Mouse (Mus musculus) MEL (cell line): ENCODE data around the gene Fbxw7. TPM values are rescaled to one million over a fixed set of nuclear protein-coding genes. Genes with fewer than 3 reads are reported as not detected.

Experiments
- DNase-seq: peaks from one replicate; pipeline ENCODE4 v3.0.0; 2011; ENCODE audit warnings: low read depth, low spot score
- H3K27ac ChIP-seq: 2 replicates; pipeline ENCODE4 v1.5.1; 2012; ENCODE audit warnings: low read depth, mild to moderate bottlenecking, control low read depth, low read length, moderate library complexity; ENCODE audit not compliant: control insufficient read depth
- H3K27me3 ChIP-seq, 2 experiments: fragments of 150-350 bp in 1 of 2; sonication (generic) in 1 of 2; 2 replicates each; pipeline ENCODE4 v1.6.1; 2012; ENCODE audit warnings: low read length in 2 of 2, mild to moderate bottlenecking in 2 of 2, improper control_type of control experiment in 1 of 2, moderate library complexity in 1 of 2; ENCODE audit not compliant: insufficient read depth in 2 of 2, control insufficient read depth in 1 of 2
- H3K36me3 ChIP-seq, 2 experiments: 2 replicates each; pipeline ENCODE4 v1.6.1; 2012 to 2014; ENCODE audit warnings: low read length in 2 of 2, improper control_type of control experiment in 1 of 2, inconsistent platforms in 1 of 2, mild to moderate bottlenecking in 1 of 2; ENCODE audit not compliant: insufficient read depth in 2 of 2, control insufficient read depth in 1 of 2
- H3K4me1 ChIP-seq, 2 experiments: fragments of 150-350 bp in 1 of 2; sonication (generic) in 1 of 2; 2 replicates each; pipeline ENCODE4 v1.6.1; 2012; ENCODE audit warnings: low read length in 2 of 2, improper control_type of control experiment in 1 of 2, mild to moderate bottlenecking in 1 of 2; ENCODE audit not compliant: insufficient read depth in 2 of 2, control insufficient read depth in 1 of 2
- H3K4me3 ChIP-seq, 2 experiments: fragments of 150-350 bp in 1 of 2; sonication (generic) in 1 of 2; 2 replicates each; pipeline ENCODE4 v1.5.1; 2012; ENCODE audit warnings: low read depth in 2 of 2, low read length in 2 of 2, mild to moderate bottlenecking in 2 of 2, moderate library complexity in 2 of 2, control low read depth in 1 of 2, improper control_type of control experiment in 1 of 2; ENCODE audit not compliant: control insufficient read depth in 1 of 2, insufficient read depth in 1 of 2
- H3K79me2 ChIP-seq: 2 replicates; pipeline ENCODE4 v1.6.1; 2012; ENCODE audit warnings: mild to moderate bottlenecking, low read length, moderate library complexity; ENCODE audit not compliant: control insufficient read depth, poor library complexity, insufficient read depth
- H3K9ac ChIP-seq: 2 replicates; pipeline ENCODE4 v1.6.1; 2012; ENCODE audit warnings: low read depth, mild to moderate bottlenecking, control low read depth, low read length, moderate library complexity; ENCODE audit not compliant: control insufficient read depth, poor library complexity, severe bottlenecking
- H3K9me3 ChIP-seq: fragments of 150-350 bp; sonication (generic); replicated peaks from 2 replicates; pipeline ENCODE4 v1.6.1; 2012; ENCODE audit warnings: mild to moderate bottlenecking, low read length, improper control_type of control experiment, moderate library complexity; ENCODE audit not compliant: insufficient read depth
- BHLHE40 ChIP-seq: IDR thresholded peaks from 2 replicates; pipeline ENCODE4 v1.6.1; 2012; ENCODE audit warnings: low read depth, mild to moderate bottlenecking, inconsistent platforms, low read length, improper control_type of control experiment, borderline replicate concordance
- E2F4 ChIP-seq: IDR thresholded peaks from 2 replicates; pipeline ENCODE4 v1.6.1; 2011; ENCODE audit warnings: low read depth, low read length, improper control_type of control experiment, borderline replicate concordance
- ELF1 ChIP-seq: IDR thresholded peaks from 2 replicates; pipeline ENCODE4 v1.6.1; 2014; ENCODE audit warnings: low read depth, mild to moderate bottlenecking, inconsistent platforms, low read length, improper control_type of control experiment, moderate library complexity
- EP300 ChIP-seq, 2 experiments: IDR thresholded peaks; 2 replicates each; pipeline ENCODE4 v1.6.1; 2011; ENCODE audit warnings: improper control_type of control experiment in 2 of 2, low read length in 2 of 2, low read depth in 1 of 2, mild to moderate bottlenecking in 1 of 2
- HCFC1 ChIP-seq: IDR thresholded peaks from 2 replicates; pipeline ENCODE4 v1.6.1; 2012; ENCODE audit warnings: low read depth, mild to moderate bottlenecking, inconsistent platforms, low read length, improper control_type of control experiment, moderate library complexity
- KAT2A ChIP-seq: conservative IDR thresholded peaks from 2 replicates; pipeline ENCODE4 v1.6.1; 2012; ENCODE audit warnings: low read depth, low read length, improper control_type of control experiment, inconsistent platforms
- MAZ ChIP-seq: IDR thresholded peaks from 2 replicates; pipeline ENCODE4 v1.6.1; 2012; ENCODE audit warnings: low read depth, mild to moderate bottlenecking, inconsistent platforms, low read length, improper control_type of control experiment
- MXI1 ChIP-seq: IDR thresholded peaks from 2 replicates; pipeline ENCODE4 v1.6.1; 2011; ENCODE audit warnings: mild to moderate bottlenecking, low read depth, low read length, improper control_type of control experiment
- MYB ChIP-seq: IDR thresholded peaks from 2 replicates; pipeline ENCODE4 v1.6.1; 2011; ENCODE audit warnings: mild to moderate bottlenecking, low read depth, low read length, improper control_type of control experiment
- NELFE ChIP-seq: IDR thresholded peaks from 2 replicates; pipeline ENCODE4 v1.6.1; 2011; ENCODE audit warnings: low read depth, low read length, improper control_type of control experiment
- NRF1 ChIP-seq: IDR thresholded peaks from 2 replicates; pipeline ENCODE4 v1.6.1; 2014; ENCODE audit warnings: low read depth, mild to moderate bottlenecking, inconsistent platforms, low read length, improper control_type of control experiment, moderate library complexity; ENCODE audit not compliant: poor library complexity, insufficient read depth, severe bottlenecking
- POLR2A ChIP-seq, 2 experiments: IDR thresholded peaks; 2 replicates each; pipeline ENCODE4 v1.6.1; 2011 to 2012; ENCODE audit warnings: low read length in 2 of 2, mild to moderate bottlenecking in 2 of 2, control low read depth in 1 of 2, improper control_type of control experiment in 1 of 2, low read depth in 1 of 2, moderate library complexity in 1 of 2; ENCODE audit not compliant: control insufficient read depth in 1 of 2, insufficient read depth in 1 of 2, poor library complexity in 1 of 2
- RAD21 ChIP-seq: IDR thresholded peaks from 2 replicates; pipeline ENCODE4 v1.6.1; 2011; ENCODE audit warnings: mild to moderate bottlenecking, low read depth, low read length, improper control_type of control experiment
- SMC3 ChIP-seq: IDR thresholded peaks from 2 replicates; pipeline ENCODE4 v1.6.1; 2011; ENCODE audit warnings: low read depth, low read length, improper control_type of control experiment
- TAL1 ChIP-seq: IDR thresholded peaks from 2 replicates; pipeline ENCODE4 v1.6.1; 2012; ENCODE audit warnings: mild to moderate bottlenecking, inconsistent platforms, low read length, moderate library complexity, mixed read lengths
- USF2 ChIP-seq, 2 experiments: IDR thresholded peaks; 2 replicates each; pipeline ENCODE4 v1.6.1; 2011 to 2012; ENCODE audit warnings: improper control_type of control experiment in 2 of 2, low read length in 2 of 2, borderline replicate concordance in 1 of 2, inconsistent platforms in 1 of 2, low read depth in 1 of 2, mild to moderate bottlenecking in 1 of 2; ENCODE audit not compliant: insufficient read depth in 1 of 2
- ZC3H11A ChIP-seq: IDR thresholded peaks from 2 replicates; pipeline ENCODE4 v1.6.1; 2012; ENCODE audit warnings: low read depth, mild to moderate bottlenecking, inconsistent platforms, low read length, improper control_type of control experiment
- ZKSCAN1 ChIP-seq: IDR thresholded peaks from 2 replicates; pipeline ENCODE4 v1.6.1; 2012; ENCODE audit warnings: low read depth, mild to moderate bottlenecking, inconsistent platforms, low read length, improper control_type of control experiment, moderate library complexity
- polyA plus RNA-seq, 2 experiments: library from polyadenylated mRNA; stranded (reverse) in 1 of 2; unstranded in 1 of 2; fragments of >175 nt in 1 of 2; fragments of >200 nt in 1 of 2; gene quantifications; 2 replicates each; pipeline versions ENCODE4 v1.2.1 to v1.2.4; 2012; ENCODE audit warnings: low replicate concordance in 2 of 2, low read depth in 1 of 2; ENCODE audit not compliant: insufficient read length in 2 of 2, insufficient read depth in 1 of 2, missing spikeins in 1 of 2
- total RNA-seq: library from RNA; depleted of rRNA; stranded (reverse); fragments of 300-350 nt; gene quantifications from 2 replicates; pipeline ENCODE4 v1.2.3, GENCODE M21; 2012

Gene Fbxw7
- total and polyA plus RNA-seq, 3 experiments, result 11.8 to 14.5 TPM; not detected in 1

- no peak overlapping the region for H3K4me3 ChIP-seq
- no peak overlapping the region for H3K27ac ChIP-seq
- H3K4me1 ChIP-seq, result no peaks in the 10 kb centered on the region
- no peaks in the 10 kb centered on the region for H3K9me3 ChIP-seq
- DNase-seq, result no peak
- no peaks in the 10 kb centered on the region for H3K79me2 ChIP-seq
- no peak for TF ChIP-seq SMC3
- no peak for TF ChIP-seq MYB
- TF ChIP-seq ELF1, result no peak
- no peak for TF ChIP-seq E2F4
- no peak for TF ChIP-seq USF2 (IDR thresholded peaks at IDR 0.05; ENCODE audit: borderline replicate concordance in 1 of 2, insufficient read depth in 1 of 2, low read depth in 1 of 2, low read length in 2 of 2)
- no peak for TF ChIP-seq BHLHE40
- no peak for TF ChIP-seq TAL1
- TF ChIP-seq NELFE, result no peak
- no peak for TF ChIP-seq MXI1
- no peak for TF ChIP-seq EP300 (IDR thresholded peaks at IDR 0.05; ENCODE audit: low read depth in 1 of 2, low read length in 2 of 2)
- no peak for TF ChIP-seq NRF1
- TF ChIP-seq, all 39 proteins: peak for 0
- H3K27me3 ChIP-seq, result no peaks in the 10 kb centered on the region
- no peak overlapping the region for H3K9ac ChIP-seq
- peaks cover 0 to 6% of the 10 kb centered on the region in 2 experiments; a peak in 2 of 4 replicates for H3K36me3 ChIP-seq
Observed at GRCm38 (mm10) chr3:84972881-84973280, 157.8 kb downstream of the Fbxw7 start.

GRCm38 (mm10) chr3:84974193-84974592 is 159.1 kb downstream of the Fbxw7 start:
- Histone ChIP-seq H3K4me3 (no peak overlapping the region), H3K4me1 (no peaks in the 10 kb centered on the region), H3K79me2 (no peaks in the 10 kb centered on the region), H3K9ac (no peak overlapping the region), H3K9me3 (no peaks in the 10 kb centered on the region)
- DNase-seq, result no peak
- TF ChIP-seq USF2 (IDR thresholded peaks at IDR 0.05; ENCODE audit: borderline replicate concordance in 1 of 2, insufficient read depth in 1 of 2, low read depth in 1 of 2, low read length in 2 of 2), result no peak
- TF ChIP-seq, all 39 proteins: peak for 0
- no peaks in the 10 kb centered on the region for H3K27me3 ChIP-seq
- H3K36me3 ChIP-seq, result peaks cover 0 to 3% of the 10 kb centered on the region in 2 experiments; a peak in 2 of 4 replicates
- no peak overlapping the region for H3K27ac ChIP-seq

GRCm38 (mm10) chr3:84978676-84979075 is 163.6 kb downstream of the Fbxw7 start:
- no peak for DNase-seq
- no peak overlapping the region for H3K27ac ChIP-seq
- no peaks in the 10 kb centered on the region for H3K4me1 ChIP-seq
- H3K27me3 ChIP-seq, result no peaks in the 10 kb centered on the region
- H3K36me3 ChIP-seq, result no peaks in the 10 kb centered on the region
- TF ChIP-seq HCFC1 (no peak), RAD21 (no peak), USF2 (IDR thresholded peaks at IDR 0.05; ENCODE audit: borderline replicate concordance in 1 of 2, insufficient read depth in 1 of 2, low read depth in 1 of 2, low read length in 2 of 2) (no peak), MXI1 (no peak), ZKSCAN1 (no peak), BHLHE40 (no peak), MYB (no peak), KAT2A (no peak), POLR2A (IDR thresholded peaks at IDR 0.05; ENCODE audit: control insufficient read depth in 1 of 2, insufficient read depth in 1 of 2, low read depth in 1 of 2, low read length in 2 of 2, poor library complexity in 1 of 2) (no peak), NRF1 (no peak), ZC3H11A (no peak), MAZ (no peak), ELF1 (no peak)
- no peak overlapping the region for H3K4me3 ChIP-seq
- H3K79me2 ChIP-seq, result no peaks in the 10 kb centered on the region
- H3K9me3 ChIP-seq, result no peaks in the 10 kb centered on the region
- H3K9ac ChIP-seq, result no peak overlapping the region
